ENCODE assay signal across 8 mouse cellular contexts in genomic region chr13:101766605-101767012, GRCm38 (mm10). TPM values are rescaled to one million over a fixed set of nuclear protein-coding genes. Genes with fewer than 3 reads are reported as not detected.
DNase-seq lines count a peak whose midpoint lies in the region; ATAC-seq and TF ChIP-seq lines count a peak whose summit lies in the region.

No protein-coding gene starts in this region.

- peak overlapping the region; percentile 92 for H3K4me3 ChIP-seq in lung, embryonic 14.5 days (ENCODE audit: low read depth, low read length)
- peak overlapping the region; percentile 91 for H3K4me3 ChIP-seq in embryonic facial prominence, embryonic 13.5 days
- H3K4me3 ChIP-seq in intestine, embryonic 16.5 days (ENCODE audit: low read length): peak overlapping the region; percentile 98
- peak overlapping the region; percentile 99 for H3K4me3 ChIP-seq in neural tube, embryonic 14.5 days (ENCODE audit: low read depth, low read length)

- peaks cover 16% of the 10 kb centered on the region for H3K4me1 ChIP-seq in lung, embryonic 14.5 days (ENCODE audit: insufficient read depth)
- H3K4me1 ChIP-seq in embryonic facial prominence, embryonic 13.5 days: peaks cover 48% of the 10 kb centered on the region
- H3K4me1 ChIP-seq in intestine, embryonic 16.5 days (ENCODE audit: control insufficient read depth, insufficient read depth, low read length): peaks cover 53% of the 10 kb centered on the region
- H3K4me1 ChIP-seq in neural tube, embryonic 14.5 days (ENCODE audit: control insufficient read depth, insufficient read depth, low read length): peaks cover 25% of the 10 kb centered on the region

- H3K36me3 ChIP-seq in lung, embryonic 14.5 days (ENCODE audit: insufficient read depth): no peaks in the 10 kb centered on the region
- no peaks in the 10 kb centered on the region for H3K36me3 ChIP-seq in embryonic facial prominence, embryonic 13.5 days
- H3K36me3 ChIP-seq in intestine, embryonic 16.5 days (ENCODE audit: control insufficient read depth, insufficient read depth, low read length): no peaks in the 10 kb centered on the region
- no peaks in the 10 kb centered on the region for H3K36me3 ChIP-seq in neural tube, embryonic 14.5 days (ENCODE audit: control insufficient read depth, insufficient read depth, low read length)

- peak overlapping the region; percentile 96 for H3K27ac ChIP-seq in lung, embryonic 14.5 days (ENCODE audit: low read depth)
- peak overlapping the region; percentile 95 for H3K27ac ChIP-seq in embryonic facial prominence, embryonic 13.5 days
- peak overlapping the region; percentile 99 for H3K27ac ChIP-seq in intestine, embryonic 16.5 days (ENCODE audit: low read length)
- H3K27ac ChIP-seq in neural tube, embryonic 14.5 days (ENCODE audit: low read depth, low read length): peak overlapping the region; percentile 94

- DNase-seq in lung, embryonic 14.5 days: no peak
- DNase-seq in lung, postnatal 25 days (ENCODE audit: low spot score): no peak
- no peak for DNase-seq in layer of hippocampus, adult 9-10 months (ENCODE audit: low spot score)
- no peak for DNase-seq in thymus, postnatal 10 days (ENCODE audit: low spot score in 2 of 2)
- DNase-seq in spleen, postnatal 14 days (ENCODE audit: low spot score in 2 of 2): no peak

- no peaks in the 10 kb centered on the region for H3K27me3 ChIP-seq in lung, embryonic 14.5 days (ENCODE audit: insufficient read depth, low read length)
- no peaks in the 10 kb centered on the region for H3K27me3 ChIP-seq in embryonic facial prominence, embryonic 13.5 days
- no peaks in the 10 kb centered on the region for H3K27me3 ChIP-seq in intestine, embryonic 16.5 days (replicated peaks; ENCODE audit: control insufficient read depth, insufficient read depth, low read length)
- H3K27me3 ChIP-seq in neural tube, embryonic 14.5 days (ENCODE audit: control insufficient read depth, insufficient read depth, low read length): no peaks in the 10 kb centered on the region

- H3K9ac ChIP-seq in lung, embryonic 14.5 days: peak overlapping the region; percentile 93
- H3K9ac ChIP-seq in embryonic facial prominence, embryonic 13.5 days: peak overlapping the region; percentile 91
- peak overlapping the region; percentile 96 for H3K9ac ChIP-seq in intestine, embryonic 16.5 days (ENCODE audit: low read depth, low read length)
- H3K9ac ChIP-seq in neural tube, embryonic 14.5 days (replicated peaks; ENCODE audit: low read depth, low read length): peak overlapping the region; percentile 86

- H3K4me2 ChIP-seq in lung, embryonic 14.5 days: peak overlapping the region; percentile 83
- H3K4me2 ChIP-seq in embryonic facial prominence, embryonic 13.5 days: peak overlapping the region; percentile 85
- H3K4me2 ChIP-seq in intestine, embryonic 16.5 days (ENCODE audit: low read depth, low read length): peak overlapping the region; percentile 86
- H3K4me2 ChIP-seq in neural tube, embryonic 14.5 days (ENCODE audit: low read depth, low read length): peak overlapping the region; percentile 74

- TF ChIP-seq CTCF in lung, embryonic 14.5 days (IDR thresholded peaks at IDR 0.05; ENCODE audit: low read depth): no peak

- WGBS in lung, embryonic 14.5 days: under 1% methylated on average over 5 of the region's 5 CpGs
- WGBS in embryonic facial prominence, embryonic 13.5 days: 1% methylated on average over 5 of the region's 5 CpGs
- 1% methylated on average over 5 of the region's 5 CpGs for WGBS in intestine, embryonic 16.5 days
- WGBS in neural tube, embryonic 14.5 days: 1% methylated on average over 5 of the region's 5 CpGs

- ATAC-seq in lung, embryonic 14.5 days (ENCODE audit: insufficient read depth): no peak
- no peak for ATAC-seq in embryonic facial prominence, embryonic 13.5 days (ENCODE audit: insufficient number of reproducible peaks, insufficient read depth, low FRiP score, low TSS enrichment, low read depth)
- no peak for ATAC-seq in intestine, embryonic 16.5 days
- ATAC-seq in neural tube, embryonic 14.5 days (ENCODE audit: low read depth): no peak

- no peaks in the 10 kb centered on the region for H3K9me3 ChIP-seq in lung, embryonic 14.5 days (ENCODE audit: low read depth, low read length)
- no peaks in the 10 kb centered on the region for H3K9me3 ChIP-seq in embryonic facial prominence, embryonic 13.5 days
- no peaks in the 10 kb centered on the region for H3K9me3 ChIP-seq in intestine, embryonic 16.5 days (ENCODE audit: control insufficient read depth, low read length)
- no peaks in the 10 kb centered on the region for H3K9me3 ChIP-seq in neural tube, embryonic 14.5 days (ENCODE audit: control insufficient read depth, low read length)

RNA-seq across cellular contexts. Expression of gene Pik3r1, which starts 1.4 kb away (rescaled TPM):
- 33.4 and 36.5 TPM in 2 replicates for polyA plus RNA-seq in lung, embryonic 14.5 days (2014; fragmentation: Nextera tagmentation; extraction: Ambion mirVana)
- 38.8 and 45.0 TPM in 2 replicates for polyA plus RNA-seq in embryonic facial prominence, embryonic 13.5 days (2015; fragmentation: Nextera tagmentation; extraction: Ambion mirVana)
- 20.9 and 24.8 TPM in 2 replicates for polyA plus RNA-seq in intestine, embryonic 16.5 days (2015; fragmentation: Nextera tagmentation; extraction: Ambion mirVana)
- polyA plus RNA-seq in neural tube, embryonic 14.5 days (2014; fragmentation: Nextera tagmentation; extraction: Ambion mirVana): 114 and 136 TPM in 2 replicates
